8 mouse cellular contexts compared by ENCODE assay signal in the genomic region with DNA sequence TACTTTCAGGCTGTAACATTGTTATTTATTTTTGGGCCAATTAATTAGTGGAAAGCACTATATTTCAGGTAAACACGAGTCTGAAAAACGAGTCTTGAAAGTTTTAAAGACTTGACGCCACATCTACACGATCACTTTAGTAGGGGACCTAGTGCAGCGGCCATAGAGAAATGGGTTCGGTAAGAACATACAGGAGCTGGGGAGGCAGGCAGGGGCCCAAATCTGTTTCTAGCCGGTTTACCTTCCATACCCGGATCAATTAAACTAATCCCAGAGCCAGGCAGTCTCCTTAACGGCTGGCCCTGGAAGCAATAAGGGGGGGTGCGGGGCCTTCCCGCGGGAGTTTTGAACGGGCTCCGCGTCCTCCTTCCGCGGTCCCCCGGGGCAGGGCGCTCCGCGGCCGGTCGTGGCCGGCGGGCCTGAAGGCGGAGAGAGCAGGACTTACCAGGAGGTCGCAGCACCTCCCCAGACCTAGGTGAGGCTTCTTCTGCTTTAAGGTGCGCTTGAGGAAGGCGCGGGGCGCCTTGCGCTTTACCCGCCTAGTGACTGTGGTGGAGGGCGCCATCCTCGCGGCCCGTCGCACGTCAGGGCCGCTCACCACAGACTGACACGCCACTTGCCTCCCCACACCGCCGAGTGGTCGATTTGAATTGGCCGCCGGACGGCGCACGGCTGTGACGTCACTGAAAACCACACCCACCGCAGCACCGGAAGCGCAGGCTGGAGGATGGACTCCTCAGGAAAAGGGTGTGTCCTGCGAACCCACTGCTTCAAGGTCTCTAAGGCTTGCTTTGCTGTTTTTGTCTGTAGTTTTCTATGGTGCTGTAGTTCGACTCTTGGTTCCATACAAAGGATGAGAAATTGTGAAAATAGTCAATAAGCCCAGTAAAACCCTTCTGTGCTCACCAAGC. TPM values are rescaled to one million over a fixed set of nuclear protein-coding genes. Genes with fewer than 3 reads are reported as not detected.
DNase-seq lines count a peak whose midpoint lies in the region; ATAC-seq and TF ChIP-seq lines count a peak whose summit lies in the region.

A gene (minus strand): TSS at position 645 of the 911 bp plus-strand sequence.

- peaks cover 21% of the 10 kb centered on the region for H3K36me3 ChIP-seq in E14TG2a.4 (ENCODE audit: insufficient read depth, low read length)
- no peaks in the 10 kb centered on the region for H3K36me3 ChIP-seq in forebrain, embryonic 13.5 days (ENCODE audit: poor library complexity, severe bottlenecking)
- H3K36me3 ChIP-seq in liver, postnatal 0 days (replicated peaks; ENCODE audit: insufficient read depth, low read length): 0 out of 2 replicates have a peak, but pooled peaks cover 5% of the 10 kb centered on the region
- no peaks in the 10 kb centered on the region for H3K36me3 ChIP-seq in neural tube, embryonic 14.5 days (ENCODE audit: control insufficient read depth, insufficient read depth, low read length)

- H3K4me2 ChIP-seq in forebrain, embryonic 13.5 days: peak within 1 kb of the TSS; percentile 80
- peak within 1 kb of the TSS; percentile 80 for H3K4me2 ChIP-seq in liver, postnatal 0 days (ENCODE audit: low read depth, low read length)
- H3K4me2 ChIP-seq in neural tube, embryonic 14.5 days (ENCODE audit: low read depth, low read length): peak within 1 kb of the TSS; percentile 86

- no peak for TF ChIP-seq CTCF in E14TG2a.4 (conservative IDR thresholded peaks at IDR 0.05; ENCODE audit: low read length)
- no peak for TF ChIP-seq CTCF in liver, postnatal 0 days (IDR thresholded peaks at IDR 0.05; ENCODE audit: low read depth)

- H3K4me1 ChIP-seq in E14TG2a.4 (replicated peaks; ENCODE audit: low read depth, low read length): peaks cover 34% of the 10 kb centered on the region
- H3K4me1 ChIP-seq in forebrain, embryonic 13.5 days: peaks cover 6% of the 10 kb centered on the region
- no peaks in the 10 kb centered on the region for H3K4me1 ChIP-seq in liver, postnatal 0 days (ENCODE audit: insufficient read depth)
- no peaks in the 10 kb centered on the region for H3K4me1 ChIP-seq in neural tube, embryonic 14.5 days (ENCODE audit: control insufficient read depth, insufficient read depth, low read length)

- H3K9me3 ChIP-seq in E14TG2a.4 (ENCODE audit: low read length): no peaks in the 10 kb centered on the region
- no peaks in the 10 kb centered on the region for H3K9me3 ChIP-seq in forebrain, embryonic 13.5 days (replicated peaks)
- H3K9me3 ChIP-seq in liver, postnatal 0 days (ENCODE audit: low read length): no peaks in the 10 kb centered on the region
- H3K9me3 ChIP-seq in neural tube, embryonic 14.5 days (ENCODE audit: control insufficient read depth, low read length): no peaks in the 10 kb centered on the region

- intact Hi-C loops in heart, postnatal 10 days (cut with DNase I): loop anchor here (10.0 kb wide), 1 partner anchor 835 kb away; a partner anchor contains a TSS

- H3K9ac ChIP-seq in forebrain, embryonic 13.5 days: peak within 1 kb of the TSS; percentile 75
- peak within 1 kb of the TSS; percentile 80 for H3K9ac ChIP-seq in liver, postnatal 0 days (replicated peaks)
- H3K9ac ChIP-seq in neural tube, embryonic 14.5 days (replicated peaks; ENCODE audit: low read depth, low read length): peak within 1 kb of the TSS; percentile 52

- TF ChIP-seq EP300 in liver, postnatal 0 days (IDR thresholded peaks at IDR 0.05; ENCODE audit: low read depth): no peak

- ATAC-seq in forebrain, embryonic 13.5 days: peak; percentile 100
- peak; percentile 99 for ATAC-seq in liver, postnatal 0 days
- ATAC-seq in neural tube, embryonic 14.5 days (ENCODE audit: low read depth): peak; percentile 100

- DNase-seq in c-Kit-positive CD71-positive TER-119-positive erythroid progenitor cells, embryonic 14.5 days (ENCODE audit: low spot score): peak; percentile 86
- DNase-seq in heart, postnatal 10 days: peak; percentile 90 to 94
- DNase-seq in large intestine, adult 2 months (ENCODE audit: low read depth, low spot score): peak; percentile 38
- DNase-seq in liver, postnatal 0 days: peak; percentile 94
- DNase-seq in testis, postnatal 10 days (ENCODE audit: low spot score): peak; percentile 95

- WGBS in forebrain, embryonic 13.5 days: under 1% methylated on average over 53 of the region's 55 CpGs
- under 1% methylated on average over 55 of the region's 55 CpGs for WGBS in large intestine, adult 2 months
- WGBS in liver, postnatal 0 days (ENCODE audit: insufficient replicate concordance): 1% methylated on average over 47 of the region's 55 CpGs
- under 1% methylated on average over 53 of the region's 55 CpGs for WGBS in neural tube, embryonic 14.5 days

- no peaks in the 10 kb centered on the region for H3K27me3 ChIP-seq in E14TG2a.4 (ENCODE audit: insufficient read depth, low read length)
- H3K27me3 ChIP-seq in forebrain, embryonic 13.5 days: no peaks in the 10 kb centered on the region
- H3K27me3 ChIP-seq in liver, postnatal 0 days (ENCODE audit: insufficient read depth, low read length): no peaks in the 10 kb centered on the region
- no peaks in the 10 kb centered on the region; the same call in 1 of the 2 replicates for H3K27me3 ChIP-seq in neural tube, embryonic 14.5 days (ENCODE audit: control insufficient read depth, insufficient read depth, low read length)

- peak within 1 kb of the TSS; percentile 95 for H3K4me3 ChIP-seq in E14TG2a.4 (replicated peaks; ENCODE audit: low read length)
- peak within 1 kb of the TSS; percentile 82 for H3K4me3 ChIP-seq in forebrain, embryonic 13.5 days
- peak within 1 kb of the TSS; percentile 79 for H3K4me3 ChIP-seq in liver, postnatal 0 days (ENCODE audit: low read depth, low read length)
- peak within 1 kb of the TSS; percentile 71 for H3K4me3 ChIP-seq in neural tube, embryonic 14.5 days (ENCODE audit: low read depth, low read length)

- no peak within 1 kb of the TSS for H3K27ac ChIP-seq in forebrain, embryonic 13.5 days
- peak within 1 kb of the TSS; percentile 25; the same call in 1 of the 2 replicates for H3K27ac ChIP-seq in liver, postnatal 0 days (ENCODE audit: low read depth)
- no peak within 1 kb of the TSS for H3K27ac ChIP-seq in neural tube, embryonic 14.5 days (ENCODE audit: low read depth, low read length)

RNA-seq across cellular contexts. Expression of the gene that starts here (rescaled TPM):
- polyA plus RNA-seq in forebrain, embryonic 13.5 days (2015; fragmentation: Nextera tagmentation; extraction: Ambion mirVana): 47.3 and 54.8 TPM in 2 replicates
- 1 to 10 TPM; 3.1 to 3.2 TPM for total RNA-seq in heart, postnatal 10 days (2021)
- 5.5 and 6.0 TPM in 2 replicates for polyA plus RNA-seq in large intestine, adult 2 months (2012; rRNA removed)
- polyA plus RNA-seq in liver, postnatal 0 days (2015; fragmentation: Nextera tagmentation; extraction: Ambion mirVana): 18.0 and 19.2 TPM in 2 replicates
- 14.9 and 17.0 TPM in 2 replicates for polyA plus RNA-seq in neural tube, embryonic 14.5 days (2014; fragmentation: Nextera tagmentation; extraction: Ambion mirVana)

Comparison
In these comparisons a context has a peak if more than half of its experiments do, and no peak if none do; other contexts are left out.
1. DNase-seq: peak in every context shown above with its lines; median percentile 95 in testis, postnatal 10 days; 94 in liver, postnatal 0 days; 92 in heart, postnatal 10 days; 86 in c-Kit-positive CD71-positive TER-119-positive erythroid progenitor cells, embryonic 14.5 days; 38 in large intestine, adult 2 months.